Mouse (Mus musculus): Measurements from ENCODE around the gene Cpt1b. TPM values are rescaled to one million over a fixed set of nuclear protein-coding genes. Genes with fewer than 3 reads are reported as not detected.
A peak's percentile ranks its signal among the peaks of the same experiment; 100 is the strongest.

Cpt1b gene
- 3.3 and 4.3 TPM in 2 replicates for polyA plus RNA-seq (2015; fragmentation: Nextera tagmentation; extraction: Ambion mirVana)

DNA sequence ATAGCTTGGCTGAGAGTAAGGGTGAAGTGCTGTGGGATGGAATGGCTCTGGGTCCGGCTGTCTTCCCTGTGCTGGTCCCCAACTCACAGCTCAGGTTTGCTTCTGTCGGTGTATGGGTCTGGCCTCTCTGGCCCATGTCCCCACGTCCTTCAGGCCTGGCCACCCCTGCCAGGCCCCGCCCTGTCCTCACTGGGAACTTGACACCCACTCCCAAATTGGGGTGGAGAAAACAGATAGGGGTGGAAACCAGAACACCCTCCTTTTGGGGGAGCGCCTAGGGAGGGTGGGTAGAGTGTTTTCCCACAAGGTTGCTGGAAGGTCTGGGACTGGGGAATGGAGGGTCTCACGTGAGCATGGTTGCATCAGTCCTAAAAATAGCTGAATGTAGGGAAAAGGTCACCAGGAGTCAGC, at the start of gene Cpt1b:
TSS of gene Cpt1b (minus strand) at position 153 of the 411 bp plus-strand sequence.
- H3K27ac ChIP-seq (ENCODE audit: low read length), result no peak within 1 kb of the TSS
- WGBS, result 48% methylated on average over 6 of the region's 6 CpGs

GRCm38 (mm10) chr15:89475293-89475600, 49.6 kb upstream of the Cpt1b start:
- H3K9ac ChIP-seq (replicated peaks; ENCODE audit: low read depth), result peak overlapping the region; percentile 51; the same call in 1 of the 2 replicates
- no peak overlapping the region for H3K27ac ChIP-seq (ENCODE audit: low read length)
- no peak for ATAC-seq
- H3K4me3 ChIP-seq (ENCODE audit: low read depth, low read length), result peak overlapping the region; percentile 50; the same call in 1 of the 2 replicates
- no peak for TF ChIP-seq EP300 (IDR thresholded peaks at IDR 0.05)
- no peak for TF ChIP-seq CTCF (IDR thresholded peaks at IDR 0.05)
- H3K36me3 ChIP-seq (ENCODE audit: insufficient read depth, low read length), result no peaks in the 10 kb centered on the region
- DNase-seq (ENCODE audit: low spot score), result no peak
- no peaks in the 10 kb centered on the region for H3K27me3 ChIP-seq (replicated peaks; ENCODE audit: insufficient read depth, low read length)
- H3K4me2 ChIP-seq (replicated peaks; ENCODE audit: low read depth, low read length), result peak overlapping the region; percentile 88
- H3K4me1 ChIP-seq (ENCODE audit: insufficient read depth, low read depth, low read length), result peaks cover 8% of the 10 kb centered on the region; the same call in 1 of the 2 replicates
- WGBS, result 89% methylated on average over 7 of the region's 7 CpGs
- H3K9me3 ChIP-seq (ENCODE audit: low read length), result no peaks in the 10 kb centered on the region

More for the DNA sequence above, at the start of gene Cpt1b:
- Histone ChIP-seq H3K4me2 (replicated peaks; ENCODE audit: low read depth, low read length) (no peak within 1 kb of the TSS), H3K4me1 (ENCODE audit: insufficient read depth, low read depth, low read length) (peaks cover 6% of the 10 kb centered on the region; the same call in 1 of the 2 replicates), H3K27me3 (replicated peaks; ENCODE audit: insufficient read depth, low read length) (no peaks in the 10 kb centered on the region), H3K4me3 (ENCODE audit: low read depth, low read length) (no peak within 1 kb of the TSS), H3K9ac (replicated peaks; ENCODE audit: low read depth) (no peak within 1 kb of the TSS), H3K36me3 (ENCODE audit: insufficient read depth, low read length) (0 out of 2 replicates have a peak, but pooled peaks cover 3% of the 10 kb centered on the region), H3K9me3 (ENCODE audit: low read length) (no peaks in the 10 kb centered on the region)
- TF ChIP-seq EP300 (IDR thresholded peaks at IDR 0.05) (no peak), CTCF (IDR thresholded peaks at IDR 0.05) (no peak)
- ATAC-seq (no peak), DNase-seq (ENCODE audit: low spot score) (peak; percentile 7)

DNA sequence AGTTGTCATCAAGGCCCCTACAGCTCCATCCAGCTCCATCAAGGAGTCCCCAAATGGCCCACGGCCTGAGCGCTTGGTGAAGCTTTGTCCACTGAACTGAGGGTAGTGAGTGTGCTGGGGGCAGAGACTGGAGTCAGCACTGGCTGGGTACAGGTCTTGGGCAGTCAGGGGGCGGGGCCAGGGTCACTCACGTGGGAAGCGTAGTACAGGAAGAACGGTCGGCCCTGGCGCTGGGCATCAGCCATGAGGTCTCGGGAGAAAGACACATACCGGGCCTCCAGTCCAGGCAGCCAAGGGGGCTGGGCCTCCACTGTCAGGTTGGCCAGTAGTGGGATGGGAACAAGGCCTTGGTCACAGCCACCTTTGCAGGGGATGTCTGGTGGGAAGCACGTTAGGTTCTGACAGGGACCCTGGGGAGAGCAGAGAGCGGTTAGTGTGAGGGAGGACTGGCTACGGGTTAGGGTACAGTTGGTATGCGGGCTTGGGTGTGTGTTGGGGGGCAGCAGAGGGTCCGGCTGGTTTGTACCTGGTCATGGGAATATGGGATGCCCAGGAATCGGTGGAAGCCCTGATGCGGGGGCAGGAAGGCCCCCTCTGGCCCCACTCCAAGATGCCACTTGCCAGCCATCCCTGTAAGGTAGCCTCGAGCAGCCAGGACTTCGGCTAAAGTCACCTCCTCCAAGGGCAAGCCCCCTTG, 49.1 kb upstream of the Cpt1b start:
- TF ChIP-seq EP300 (IDR thresholded peaks at IDR 0.05) (no peak), CTCF (IDR thresholded peaks at IDR 0.05) (no peak)
- H3K9ac ChIP-seq (replicated peaks; ENCODE audit: low read depth), result no peak overlapping the region
- ATAC-seq (no peak), DNase-seq (ENCODE audit: low spot score) (no peak)
- no peaks in the 10 kb centered on the region for H3K36me3 ChIP-seq (ENCODE audit: insufficient read depth, low read length)
- no peak overlapping the region for H3K4me3 ChIP-seq (ENCODE audit: low read depth, low read length)
- H3K9me3 ChIP-seq (ENCODE audit: low read length), result no peaks in the 10 kb centered on the region
- peaks cover 8% of the 10 kb centered on the region; the same call in 1 of the 2 replicates for H3K4me1 ChIP-seq (ENCODE audit: insufficient read depth, low read depth, low read length)
- H3K27me3 ChIP-seq (replicated peaks; ENCODE audit: insufficient read depth, low read length), result no peaks in the 10 kb centered on the region
- no peak overlapping the region for H3K4me2 ChIP-seq (replicated peaks; ENCODE audit: low read depth, low read length)
- no peak overlapping the region for H3K27ac ChIP-seq (ENCODE audit: low read length)
- WGBS, result 91% methylated on average over 19 of the region's 19 CpGs

DNA sequence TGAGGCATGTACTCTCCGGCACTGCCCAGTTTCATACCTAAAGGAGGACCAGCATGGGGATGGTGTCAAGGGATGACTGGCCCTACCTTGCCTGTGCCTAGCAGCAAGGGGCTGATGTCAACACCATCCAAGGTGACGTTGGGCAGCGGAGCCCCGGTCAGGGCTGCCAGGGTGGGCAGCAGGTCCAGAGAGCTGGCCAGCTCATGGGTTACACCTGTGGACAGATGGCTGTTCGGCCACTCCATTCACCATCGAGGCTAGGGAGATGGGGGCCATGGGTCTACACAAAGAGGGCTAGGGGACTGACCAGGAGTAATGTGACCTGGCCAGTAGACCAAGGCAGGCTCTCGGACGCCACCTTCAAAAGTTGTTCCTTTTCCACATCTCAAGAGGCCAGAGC, 48.3 kb upstream of the Cpt1b start:
- H3K27me3 ChIP-seq (replicated peaks; ENCODE audit: insufficient read depth, low read length), result no peaks in the 10 kb centered on the region
- 96% methylated on average over 8 of the region's 8 CpGs for WGBS
- peaks cover 8% of the 10 kb centered on the region; the same call in 1 of the 2 replicates for H3K4me1 ChIP-seq (ENCODE audit: insufficient read depth, low read depth, low read length)
- H3K36me3 ChIP-seq (ENCODE audit: insufficient read depth, low read length), result no peaks in the 10 kb centered on the region
- H3K9ac ChIP-seq (replicated peaks; ENCODE audit: low read depth), result no peak overlapping the region
- no peak overlapping the region for H3K27ac ChIP-seq (ENCODE audit: low read length)
- ATAC-seq (no peak), DNase-seq (ENCODE audit: low spot score) (no peak)
- TF ChIP-seq EP300 (IDR thresholded peaks at IDR 0.05) (no peak), CTCF (IDR thresholded peaks at IDR 0.05) (no peak)
- no peak overlapping the region for H3K4me3 ChIP-seq (ENCODE audit: low read depth, low read length)
- H3K4me2 ChIP-seq (replicated peaks; ENCODE audit: low read depth, low read length), result no peak overlapping the region
- no peaks in the 10 kb centered on the region for H3K9me3 ChIP-seq (ENCODE audit: low read length)

GRCm38 (mm10) chr15:89473370-89473769, 47.7 kb upstream of the Cpt1b start:
- DNase-seq (ENCODE audit: low spot score) (no peak), ATAC-seq (no peak)
- TF ChIP-seq EP300 (IDR thresholded peaks at IDR 0.05) (no peak), CTCF (IDR thresholded peaks at IDR 0.05) (no peak)
- peaks cover 8% of the 10 kb centered on the region; the same call in 1 of the 2 replicates for H3K4me1 ChIP-seq (ENCODE audit: insufficient read depth, low read depth, low read length)
- H3K27me3 ChIP-seq (replicated peaks; ENCODE audit: insufficient read depth, low read length), result no peaks in the 10 kb centered on the region
- 65% methylated on average over 9 of the region's 9 CpGs for WGBS
- no peak overlapping the region for H3K4me3 ChIP-seq (ENCODE audit: low read depth, low read length)
- no peak overlapping the region for H3K4me2 ChIP-seq (replicated peaks; ENCODE audit: low read depth, low read length)
- no peak overlapping the region for H3K9ac ChIP-seq (replicated peaks; ENCODE audit: low read depth)
- H3K9me3 ChIP-seq (ENCODE audit: low read length), result no peaks in the 10 kb centered on the region
- H3K27ac ChIP-seq (ENCODE audit: low read length), result no peak overlapping the region
- H3K36me3 ChIP-seq (ENCODE audit: insufficient read depth, low read length), result no peaks in the 10 kb centered on the region

GRCm38 (mm10) chr15:89471476-89471875, 45.8 kb upstream of the Cpt1b start:
- WGBS, result 83% methylated on average over 4 of the region's 4 CpGs
- TF ChIP-seq CTCF (IDR thresholded peaks at IDR 0.05), result no peak
- no peaks in the 10 kb centered on the region for H3K9me3 ChIP-seq (ENCODE audit: low read length)
- DNase-seq (ENCODE audit: low spot score) (no peak), ATAC-seq (no peak)
- H3K27ac ChIP-seq (ENCODE audit: low read length), result no peak overlapping the region
- H3K4me1 ChIP-seq (ENCODE audit: insufficient read depth, low read depth, low read length), result peaks cover 8% of the 10 kb centered on the region; the same call in 1 of the 2 replicates
- H3K9ac ChIP-seq (replicated peaks; ENCODE audit: low read depth), result no peak overlapping the region
- no peak overlapping the region for H3K4me3 ChIP-seq (ENCODE audit: low read depth, low read length)
- H3K27me3 ChIP-seq (replicated peaks; ENCODE audit: insufficient read depth, low read length), result no peaks in the 10 kb centered on the region
- no peak overlapping the region for H3K4me2 ChIP-seq (replicated peaks; ENCODE audit: low read depth, low read length)
- H3K36me3 ChIP-seq (ENCODE audit: insufficient read depth, low read length), result no peaks in the 10 kb centered on the region

All from lung, postnatal 0 days (tissue).